Mouse (Mus musculus): ENCODE measurements around the gene Frmd4a.

GRCm38 (mm10) chr2:4436361-4437231, 419.1 kb downstream of the Frmd4a start:
- TF ChIP-seq POLR2A (IDR thresholded peaks at IDR 0.05; ENCODE audit: low read depth, low read length) (no peak), CTCF (IDR thresholded peaks at IDR 0.05; ENCODE audit: extremely low read depth, insufficient read length, insufficient replicate concordance, low read depth, low read length) (no peak)
